Mouse (Mus musculus) R1 (cell line): ENCODE measurements around the gene Dnm2.
"Not testable (repeated sequence)": the region's sequence is repeated elsewhere in the genome, so short reads cannot be mapped to it uniquely, and the experiment has no call there.

Experiments used
- DNase-seq: peaks from one replicate; pipeline ENCODE4 v3.0.0-alpha.2; 2018; ENCODE audit warnings: low read depth, low spot score

The Dnm2 gene

GRCm38 (mm10) chr9:21456246-21456929 is 31.7 kb downstream of the Dnm2 start:
- peak; percentile 92 for DNase-seq

GRCm38 (mm10) chr9:21456930-21457634 is 32.4 kb downstream of the Dnm2 start:
- DNase-seq = peak; percentile 90

- DNase-seq = no peak
These were observed 34.1 kb downstream of the Dnm2 start for GRCm38 (mm10) chr9:21458821-21459220.

GRCm38 (mm10) chr9:21460400-21460940 is 35.8 kb downstream of the Dnm2 start:
- DNase-seq = no peak

- DNase-seq = peak; percentile 61
These were observed 38.5 kb downstream of the Dnm2 start for GRCm38 (mm10) chr9:21463138-21463590.

GRCm38 (mm10) chr9:21463766-21464564 is 39.3 kb downstream of the Dnm2 start:
- no peak for DNase-seq

- DNase-seq = not testable (repeated sequence)
These were observed 39.8 kb downstream of the Dnm2 start for GRCm38 (mm10) chr9:21464565-21464928.

- peak; percentile 78 for DNase-seq
These were observed 44.6 kb downstream of the Dnm2 start for GRCm38 (mm10) chr9:21469032-21470024.

GRCm38 (mm10) chr9:21472913-21473312 is 48.2 kb downstream of the Dnm2 start:
- DNase-seq = peak; percentile 46

GRCm38 (mm10) chr9:21477707-21478106 is 53.0 kb downstream of the Dnm2 start:
- DNase-seq = peak; percentile 56

- DNase-seq = no peak
These were observed 59.4 kb downstream of the Dnm2 start for GRCm38 (mm10) chr9:21484065-21484464.

GRCm38 (mm10) chr9:21488246-21488645 is 63.5 kb downstream of the Dnm2 start:
- not testable (repeated sequence) for DNase-seq

GRCm38 (mm10) chr9:21490696-21491095 is 66.0 kb downstream of the Dnm2 start:
- DNase-seq = peak; percentile 86

GRCm38 (mm10) chr9:21493907-21494306 is 69.2 kb downstream of the Dnm2 start:
- DNase-seq = peak; percentile 43

- DNase-seq = no peak
These were observed 70.0 kb downstream of the Dnm2 start for GRCm38 (mm10) chr9:21494726-21495125.

GRCm38 (mm10) chr9:21496308-21497049 is 71.8 kb downstream of the Dnm2 start:
- DNase-seq = no peak

- peak; percentile 35 for DNase-seq
These were observed 72.4 kb downstream of the Dnm2 start for GRCm38 (mm10) chr9:21497050-21497542.

- no peak for DNase-seq
These were observed 73.0 kb downstream of the Dnm2 start for GRCm38 (mm10) chr9:21497664-21498063.

GRCm38 (mm10) chr9:21498284-21498902 is 73.7 kb downstream of the Dnm2 start:
- DNase-seq = no peak
